Mouse (Mus musculus) embryonic fibroblast, embryonic 13.5 days (primary cell): ENCODE data around the gene Kcnma1.

ENCODE experiments used
- CTCF ChIP-seq: IDR thresholded peaks from 2 replicates; pipeline ENCODE4 v1.5.1; 2011; ENCODE audit warnings: mild to moderate bottlenecking, control low read depth, low read length, moderate library complexity, borderline replicate concordance; ENCODE audit not compliant: insufficient read depth
- POLR2A ChIP-seq: IDR thresholded peaks from 2 replicates; pipeline ENCODE4 v1.6.1; 2011; ENCODE audit warnings: low read depth, mild to moderate bottlenecking, control low read depth, low read length, moderate library complexity

GRCm38 (mm10) chr14:23390161-23390560 is 624.1 kb downstream of the Kcnma1 start:
- TF ChIP-seq POLR2A (no peak), CTCF (no peak)
